Mouse (Mus musculus): ENCODE results near the gene Styk1.

DNA sequence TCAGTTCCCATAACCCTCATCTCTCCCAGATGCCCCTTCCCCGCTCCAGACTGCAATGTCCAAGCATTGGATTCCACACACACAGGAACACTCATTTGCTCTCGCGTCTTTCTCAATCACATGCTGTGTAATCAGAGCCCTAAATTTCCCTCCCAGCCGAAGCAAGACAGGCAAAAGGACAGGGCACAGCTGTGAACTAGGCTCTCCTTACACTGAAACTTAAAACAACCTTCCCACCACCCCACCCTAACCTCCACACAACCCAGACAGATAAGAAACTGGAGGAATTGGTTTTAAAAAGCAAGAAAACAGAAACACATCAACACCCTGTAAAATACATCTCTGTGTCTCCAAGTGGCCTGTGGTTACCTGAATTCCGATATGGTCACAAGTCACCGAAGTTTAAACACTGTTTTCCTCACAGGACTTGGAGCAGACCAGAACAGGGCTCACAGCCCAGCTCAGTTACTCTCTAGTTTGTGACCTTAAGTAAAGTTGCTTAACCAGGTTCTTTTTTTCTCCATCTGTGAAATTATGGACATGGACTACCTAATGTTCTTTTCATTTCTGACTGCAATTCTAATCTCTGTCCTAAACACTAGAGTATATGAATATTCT lies 30.4 kb upstream of the Styk1 start:
- no peak for TF ChIP-seq POLR2A (IDR thresholded peaks at IDR 0.05; ENCODE audit: borderline replicate concordance, extremely low read depth, insufficient read depth, insufficient read length, poor library complexity, severe bottlenecking)
- no peak for TF ChIP-seq CTCF (IDR thresholded peaks at IDR 0.05; ENCODE audit: borderline replicate concordance, extremely low read depth, insufficient read depth, insufficient read length)

Data from brain, embryonic 14.5 days (tissue).